In genomic region chr11:69654760-69655159, GRCm38 (mm10) we compare ENCODE assay signal across 10 mouse cellular contexts. TPM values are rescaled to one million over a fixed set of nuclear protein-coding genes. Genes with fewer than 3 reads are reported as not detected.
A peak's percentile ranks its signal among the peaks of the same experiment; 100 is the strongest.
DNase-seq lines count a peak whose midpoint lies in the region; ATAC-seq and TF ChIP-seq lines count a peak whose summit lies in the region.
"Had no signal": no experiment of that assay in that cellular context is flagged by ENCODE, and none has a peak within 500 bp of the region (broad histone marks: within the 10 kb centered on the region; RNA-seq: fewer than 3 reads in every experiment).

No protein-coding gene starts in this region.

- 0 out of 2 replicates have a peak overlapping the region, but pooled peaks have one; percentile 66 for H3K27ac ChIP-seq in hindbrain, embryonic 10.5 days
- H3K27ac ChIP-seq in hindbrain, embryonic 14.5 days = no peak overlapping the region
- peak overlapping the region; percentile 22; the same call in 1 of the 2 replicates for H3K27ac ChIP-seq in liver, embryonic 12.5 days
- no peak overlapping the region for H3K27ac ChIP-seq in left cerebral cortex, adult 2 months
- H3K27ac ChIP-seq in gastrocnemius, adult 2 months = no peak overlapping the region

- no peak for DNase-seq in hindbrain, embryonic 10.5 days (ENCODE audit: low spot score)
- DNase-seq in hindbrain, embryonic 14.5 days (ENCODE audit: low spot score) = no peak
- DNase-seq in urinary bladder, postnatal 14 days (ENCODE audit: low spot score) = peak; percentile 57
- DNase-seq in urinary bladder, postnatal 10 days (ENCODE audit: low spot score) = no peak
- no peak for DNase-seq in left cerebral cortex, adult 2 months (ENCODE audit: extremely low spot score in 1 of 2, low spot score in 2 of 2)
- no peak for DNase-seq in gastrocnemius, adult 2 months

- no peak overlapping the region for H3K4me2 ChIP-seq in hindbrain, embryonic 14.5 days (replicated peaks)
- no peak overlapping the region for H3K4me2 ChIP-seq in liver, embryonic 12.5 days

- TF ChIP-seq CTCF in left cerebral cortex, adult 2 months (IDR thresholded peaks at IDR 0.05) = no peak
- no peak for TF ChIP-seq CTCF in gastrocnemius, adult 2 months (IDR thresholded peaks at IDR 0.05)

- H3K27me3 ChIP-seq in hindbrain, embryonic 10.5 days (ENCODE audit: insufficient read depth, poor library complexity, severe bottlenecking) = no peaks in the 10 kb centered on the region
- H3K27me3 ChIP-seq in hindbrain, embryonic 14.5 days (ENCODE audit: control insufficient read depth, insufficient read depth, low read length) = no peaks in the 10 kb centered on the region
- H3K27me3 ChIP-seq in liver, embryonic 12.5 days (replicated peaks) = no peaks in the 10 kb centered on the region

- peaks cover 34% of the 10 kb centered on the region for H3K4me1 ChIP-seq in hindbrain, embryonic 10.5 days (replicated peaks)
- H3K4me1 ChIP-seq in hindbrain, embryonic 14.5 days (replicated peaks; ENCODE audit: control insufficient read depth, insufficient read depth, low read length) = no peaks in the 10 kb centered on the region
- peaks cover 45% of the 10 kb centered on the region for H3K4me1 ChIP-seq in liver, embryonic 12.5 days

- H3K4me3 ChIP-seq in hindbrain, embryonic 10.5 days = no peak overlapping the region
- no peak overlapping the region for H3K4me3 ChIP-seq in hindbrain, embryonic 14.5 days (replicated peaks; ENCODE audit: low read length)
- H3K4me3 ChIP-seq in liver, embryonic 12.5 days = no peak overlapping the region
- no peak overlapping the region for H3K4me3 ChIP-seq in left cerebral cortex, adult 2 months
- H3K4me3 ChIP-seq in gastrocnemius, adult 2 months = no peak overlapping the region
- H3K4me3 ChIP-seq: erythroblast, embryonic 14.5 days; myocyte had no signal

- H3K9me3 ChIP-seq in hindbrain, embryonic 10.5 days = no peaks in the 10 kb centered on the region
- H3K9me3 ChIP-seq in hindbrain, embryonic 14.5 days (ENCODE audit: control insufficient read depth, low read length) = no peaks in the 10 kb centered on the region
- no peaks in the 10 kb centered on the region for H3K9me3 ChIP-seq in liver, embryonic 12.5 days (replicated peaks)

- 49% methylated on average over 9 of the region's 9 CpGs for WGBS in hindbrain, embryonic 10.5 days
- 48% methylated on average over 9 of the region's 9 CpGs for WGBS in hindbrain, embryonic 14.5 days
- 43% methylated on average over 9 of the region's 9 CpGs for WGBS in liver, embryonic 12.5 days (ENCODE audit: insufficient replicate concordance)

- peaks cover 97% of the 10 kb centered on the region for H3K36me3 ChIP-seq in hindbrain, embryonic 10.5 days
- H3K36me3 ChIP-seq in hindbrain, embryonic 14.5 days (replicated peaks; ENCODE audit: control insufficient read depth, insufficient read depth) = peaks cover 90% of the 10 kb centered on the region
- H3K36me3 ChIP-seq in liver, embryonic 12.5 days = peaks cover 89% of the 10 kb centered on the region

- intact Hi-C loops in left cerebral cortex, adult 2 months (cut with DNase I) = no loop called here
- intact Hi-C loops in gastrocnemius, adult 2 months (cut with DNase I) = no loop called here

- H3K9ac ChIP-seq in hindbrain, embryonic 14.5 days = no peak overlapping the region
- no peak overlapping the region for H3K9ac ChIP-seq in liver, embryonic 12.5 days

- ATAC-seq in hindbrain, embryonic 14.5 days (ENCODE audit: low FRiP score) = no peak
- no peak for ATAC-seq in liver, embryonic 12.5 days

RNA-seq across cellular contexts. Expression of gene Sox15, which starts 0.4 kb away (rescaled TPM):
- polyA plus RNA-seq in hindbrain, embryonic 10.5 days (2016; fragmentation: Nextera tagmentation; extraction: Ambion mirVana) = 0.37 TPM in 1 of 2 replicates, not detected in the other
- polyA plus RNA-seq in hindbrain, embryonic 14.5 days (2014; fragmentation: Nextera tagmentation; extraction: Ambion mirVana) = not detected in 2 replicates
- not detected in 2 replicates for polyA plus RNA-seq in liver, embryonic 12.5 days (2016; fragmentation: Nextera tagmentation; extraction: Ambion mirVana)
- total RNA-seq in left cerebral cortex, adult 2 months (2021) = not detected
- not detected for total RNA-seq in gastrocnemius, adult 2 months (2021)
- polyA plus RNA-seq: erythroblast, embryonic 14.5 days; hindbrain, embryonic 16.5 days had no signal

RNA-seq across cellular contexts. Expression of gene Mpdu1, which starts 7.7 kb away (rescaled TPM):
- polyA plus RNA-seq in hindbrain, embryonic 10.5 days (2016; fragmentation: Nextera tagmentation; extraction: Ambion mirVana) = 80.6 and 88.3 TPM in 2 replicates
- 47.4 and 63.7 TPM in 2 replicates for polyA plus RNA-seq in hindbrain, embryonic 14.5 days (2014; fragmentation: Nextera tagmentation; extraction: Ambion mirVana)
- polyA plus RNA-seq in liver, embryonic 12.5 days (2016; fragmentation: Nextera tagmentation; extraction: Ambion mirVana) = 38.2 and 39.4 TPM in 2 replicates
- total RNA-seq in left cerebral cortex, adult 2 months (2021) = 10 to 100 TPM; 59.0 to 59.4 TPM
- total RNA-seq in gastrocnemius, adult 2 months (2021) = 1 to 10 TPM; 8.6 to 9.7 TPM

RNA-seq across cellular contexts. Expression of gene Cd68, which starts 11.2 kb away (rescaled TPM):
- 7.2 and 8.7 TPM in 2 replicates for polyA plus RNA-seq in hindbrain, embryonic 10.5 days (2016; fragmentation: Nextera tagmentation; extraction: Ambion mirVana)
- polyA plus RNA-seq in hindbrain, embryonic 14.5 days (2014; fragmentation: Nextera tagmentation; extraction: Ambion mirVana) = 8.0 and 10.3 TPM in 2 replicates
- 14.5 and 15.0 TPM in 2 replicates for polyA plus RNA-seq in liver, embryonic 12.5 days (2016; fragmentation: Nextera tagmentation; extraction: Ambion mirVana)
- 10 to 100 TPM; 11.8 to 14.1 TPM for total RNA-seq in left cerebral cortex, adult 2 months (2021)
- 1 to 10 TPM; 1.7 to 3.2 TPM for total RNA-seq in gastrocnemius, adult 2 months (2021)

RNA-seq across cellular contexts. Expression of gene Eif4a1, which starts 17.5 kb away (rescaled TPM):
- polyA plus RNA-seq in hindbrain, embryonic 10.5 days (2016; fragmentation: Nextera tagmentation; extraction: Ambion mirVana) = 740 and 935 TPM in 2 replicates
- 559 and 579 TPM in 2 replicates for polyA plus RNA-seq in hindbrain, embryonic 14.5 days (2014; fragmentation: Nextera tagmentation; extraction: Ambion mirVana)
- 393 and 408 TPM in 2 replicates for polyA plus RNA-seq in liver, embryonic 12.5 days (2016; fragmentation: Nextera tagmentation; extraction: Ambion mirVana)
- total RNA-seq in left cerebral cortex, adult 2 months (2021) = 100 to 1,000 TPM; 299 to 311 TPM
- total RNA-seq in gastrocnemius, adult 2 months (2021) = 10 to 100 TPM; 98.0 to 98.5 TPM

RNA-seq across cellular contexts. Expression of gene Fxr2, which starts 22.0 kb away (rescaled TPM):
- polyA plus RNA-seq in hindbrain, embryonic 10.5 days (2016; fragmentation: Nextera tagmentation; extraction: Ambion mirVana) = 37.9 and 47.4 TPM in 2 replicates
- 27.9 and 35.1 TPM in 2 replicates for polyA plus RNA-seq in hindbrain, embryonic 14.5 days (2014; fragmentation: Nextera tagmentation; extraction: Ambion mirVana)
- polyA plus RNA-seq in liver, embryonic 12.5 days (2016; fragmentation: Nextera tagmentation; extraction: Ambion mirVana) = 22.5 and 23.4 TPM in 2 replicates
- 100 to 1,000 TPM; 146 TPM for total RNA-seq in left cerebral cortex, adult 2 months (2021)
- 100 to 1,000 TPM in 1 of 2 experiments, 10 to 100 TPM in 1; 90.6 to 104 TPM for total RNA-seq in gastrocnemius, adult 2 months (2021)

Comparison
In these comparisons a context has a peak if more than half of its experiments do, and no peak if none do; other contexts are left out.
1. H3K27ac ChIP-seq: peak in hindbrain, embryonic 10.5 days (single experiment) and liver, embryonic 12.5 days (single experiment); none in hindbrain, embryonic 14.5 days (single experiment), left cerebral cortex, adult 2 months (single experiment) and gastrocnemius, adult 2 months (single experiment).